Mouse (Mus musculus) adrenal gland, postnatal 36 days (tissue): ENCODE measurements around the gene Serf1. TPM values are rescaled to one million over a fixed set of nuclear protein-coding genes. Genes with fewer than 3 reads are reported as not detected.

ENCODE experiments used
- total RNA-seq, 2 experiments: library from RNA; stranded (reverse); gene quantifications; 2 replicates each; pipeline ENCODE4 v1.2.3; 2021

Serf1 gene
- total RNA-seq, 2 experiments from 2014 or later, result 13.9 to 21.7 TPM

Other genes starting within 250 kb of the Serf1 start
- gene Cartpt, start 206.9 kb upstream of the Serf1 start, total RNA-seq, result 1 to 10 TPM; 6.0 to 6.2 TPM
- gene Mccc2, start 92.4 kb upstream of the Serf1 start, total RNA-seq, result 10 to 100 TPM; 60.4 to 82.2 TPM
- 10 to 100 TPM; 25.4 to 38.1 TPM for gene Bdp1, start 3.9 kb upstream of the Serf1 start, total RNA-seq
- gene Smn1, start 16.8 kb downstream of the Serf1 start, total RNA-seq, result 10 to 100 TPM; 31.8 to 40.8 TPM
- 1 to 10 TPM; 1.6 to 1.7 TPM for gene Naip2, start 94.1 kb downstream of the Serf1 start, total RNA-seq
- 1 to 10 TPM; 1.3 to 9.1 TPM for gene Naip5, start 138.3 kb downstream of the Serf1 start, total RNA-seq
- gene Naip6, start 209.7 kb downstream of the Serf1 start, total RNA-seq, result under 1 TPM; 0.13 to 0.33 TPM